Mouse (Mus musculus) heart, embryonic 11.5 days (tissue): Measurements from ENCODE around the gene Wnt2b. TPM values are rescaled to one million over a fixed set of nuclear protein-coding genes. Genes with fewer than 3 reads are reported as not detected.

Source experiments
- ATAC-seq: fragments of 200-750 bp; cut with Nextera tagmentation; replicated peaks from 2 replicates; pipeline ENCODE4 v1.8.0; 2017; ENCODE audit warnings: moderate library complexity; ENCODE audit not compliant: insufficient number of reproducible peaks, low FRiP score, low TSS enrichment
- H3K27ac ChIP-seq: fragments of 300-500 bp; sonication (generic); 2 replicates; pipeline ENCODE4 v1.5.1; 2014; ENCODE audit warnings: mild to moderate bottlenecking, low read depth, low read length
- H3K27me3 ChIP-seq: fragments of 300-500 bp; sonication (generic); 2 replicates; pipeline ENCODE4 v1.6.1; 2014; ENCODE audit warnings: mild to moderate bottlenecking, low read length, mixed read lengths; ENCODE audit not compliant: control insufficient read depth, insufficient read depth
- H3K36me3 ChIP-seq: fragments of 300-500 bp; sonication (generic); 2 replicates; pipeline ENCODE4 v1.6.1; 2014; ENCODE audit warnings: mild to moderate bottlenecking, low read length, moderate library complexity, mixed read lengths; ENCODE audit not compliant: control insufficient read depth, insufficient read depth
- H3K4me1 ChIP-seq: fragments of 300-500 bp; sonication (generic); 2 replicates; pipeline ENCODE4 v1.6.1; 2014; ENCODE audit warnings: low read length; ENCODE audit not compliant: control insufficient read depth, insufficient read depth
- H3K4me2 ChIP-seq: fragments of 300-500 bp; sonication (generic); 2 replicates; pipeline ENCODE4 v1.6.1; 2014; ENCODE audit warnings: mild to moderate bottlenecking, moderate library complexity
- H3K4me3 ChIP-seq: fragments of 300-500 bp; sonication (generic); 2 replicates; pipeline ENCODE4 v1.5.1; 2014; ENCODE audit warnings: low read depth, low read length
- H3K9ac ChIP-seq: fragments of 300-500 bp; sonication (generic); 2 replicates; pipeline ENCODE4 v1.6.1; 2014; ENCODE audit warnings: mild to moderate bottlenecking, low read depth, low read length, moderate library complexity
- H3K9me3 ChIP-seq: fragments of 300-500 bp; sonication (generic); replicated peaks from 2 replicates; pipeline ENCODE4 v1.6.1; 2016; ENCODE audit warnings: low read length; ENCODE audit not compliant: control insufficient read depth
- WGBS: fragments of 180-500 bp; shearing (Covaris S2); extraction: QIAGEN DNeasy Blood & Tissue Kit; methylation state at CpG from one replicate; pipeline ENCODE4 v1.1.7; 2014; ENCODE audit not compliant: insufficient replicate concordance; 5-methylcytosine and 5-hydroxymethylcytosine counted together
- polyA plus RNA-seq: library from polyadenylated mRNA; unstranded; fragments of >200 nt; fragmentation: Nextera tagmentation; extraction: Ambion mirVana; gene quantifications from 2 replicates; pipeline ENCODE4 v1.2.1, GENCODE M21; 2014

The Wnt2b gene
- polyA plus RNA-seq, 1 experiment from 2014 or later: 1.7 TPM

DNA sequence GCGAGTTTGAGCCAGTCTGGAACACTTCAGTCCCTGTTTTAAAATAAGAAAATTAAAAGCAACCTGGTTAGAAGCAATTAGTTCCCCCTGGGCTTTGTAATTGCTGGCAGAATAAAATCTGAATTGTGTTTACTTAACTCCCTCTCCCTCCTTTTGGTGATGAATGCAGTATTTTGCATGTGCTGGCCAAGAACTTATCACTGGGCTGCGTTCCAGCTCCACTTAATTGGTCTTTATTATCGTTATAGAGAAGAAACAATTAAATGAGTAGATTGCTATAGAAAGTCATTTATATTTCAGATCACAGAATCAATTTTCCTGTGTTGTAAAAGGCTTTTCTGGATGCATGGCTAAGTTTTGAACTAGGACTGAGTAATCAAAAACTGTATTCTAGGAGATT, 65.6 kb downstream of the Wnt2b start:
- Histone ChIP-seq H3K4me3 (no peak overlapping the region), H3K4me1 (no peaks in the 10 kb centered on the region), H3K27ac (no peak overlapping the region), H3K27me3 (no peaks in the 10 kb centered on the region), H3K36me3 (peaks cover 13% of the 10 kb centered on the region), H3K9me3 (no peaks in the 10 kb centered on the region), H3K4me2 (no peak overlapping the region), H3K9ac (no peak overlapping the region)
- no peak for ATAC-seq
- 92% methylated on average over 3 of the region's 3 CpGs for WGBS

Other genes with a start within 250 kb of the Wnt2b start
- 23.5 and 36.9 TPM in 2 replicates for gene Ppm1j, start 180.9 kb downstream of the Wnt2b start, polyA plus RNA-seq
- gene Fam19a3, start 180.1 kb downstream of the Wnt2b start, polyA plus RNA-seq: 1.2 and 2.2 TPM in 2 replicates
- gene Rhoc, start 173.5 kb downstream of the Wnt2b start, polyA plus RNA-seq: 242 and 272 TPM in 2 replicates
- 35.7 and 41.2 TPM in 2 replicates for gene Mov10, start 143.4 kb downstream of the Wnt2b start, polyA plus RNA-seq
- 24.2 and 29.4 TPM in 2 replicates for gene St7l, start 97.9 kb downstream of the Wnt2b start, polyA plus RNA-seq
- gene Capza1, start 97.4 kb downstream of the Wnt2b start, polyA plus RNA-seq: 183 and 215 TPM in 2 replicates
- 26.1 and 35.7 TPM in 2 replicates for gene Cttnbp2nl, start 91.2 kb upstream of the Wnt2b start, polyA plus RNA-seq
- gene 4930564D02Rik, start 104.9 kb upstream of the Wnt2b start, polyA plus RNA-seq: not detected in 2 replicates